16 mouse cellular contexts compared by ENCODE assay signal in genomic region chr7:119363552-119364267, GRCm38 (mm10).
DNase-seq lines count a peak whose midpoint lies in the region; ATAC-seq lines count a peak whose summit lies in the region.
"Had no signal": no experiment of that assay in that cellular context is flagged by ENCODE, and none has a peak within 500 bp of the region (broad histone marks: within the 10 kb centered on the region; RNA-seq: fewer than 3 reads in every experiment).

No protein-coding gene starts in this region.

- no peak overlapping the region for H3K4me2 ChIP-seq in forebrain, embryonic 14.5 days (ENCODE audit: low read length)
- peak overlapping the region; percentile 2; the same call in 1 of the 2 replicates for H3K4me2 ChIP-seq in neural tube, embryonic 15.5 days
- H3K4me2 ChIP-seq: heart, embryonic 12.5 days had no signal

- peak; percentile 52 for ATAC-seq in forebrain, embryonic 14.5 days
- ATAC-seq in neural tube, embryonic 15.5 days (ENCODE audit: low FRiP score) = peak; percentile 78

- H3K9me3 ChIP-seq in forebrain, embryonic 14.5 days (replicated peaks; ENCODE audit: control insufficient read depth, low read length) = no peaks in the 10 kb centered on the region
- no peaks in the 10 kb centered on the region for H3K9me3 ChIP-seq in neural tube, embryonic 15.5 days (replicated peaks)
- H3K9me3 ChIP-seq: heart, embryonic 12.5 days had no signal

- peak; percentile 3 for DNase-seq in layer of hippocampus, adult 11-12 months (ENCODE audit: low spot score)
- DNase-seq in layer of hippocampus, postnatal 36 days = no peak
- DNase-seq in forebrain, embryonic 14.5 days (ENCODE audit: low spot score) = peak; percentile 73
- DNase-seq in mesoderm, embryonic 11.5 days (ENCODE audit: low read depth, low spot score) = peak; percentile 22
- no peak for DNase-seq in thymus, postnatal 25 days
- DNase-seq in adrenal gland, postnatal 10 days = no peak
- DNase-seq in heart, postnatal 4 days = no peak
- DNase-seq: cerebellum, adult 9-11 months; gastrocnemius, postnatal 10 days; kidney, postnatal 10 days; lung, adult 18-20 months had no signal

- no peak overlapping the region for H3K4me3 ChIP-seq in forebrain, embryonic 14.5 days (ENCODE audit: low read depth, low read length)
- no peak overlapping the region for H3K4me3 ChIP-seq in neural tube, embryonic 15.5 days (replicated peaks)
- H3K4me3 ChIP-seq: erythroblast, embryonic 14.5 days; heart, embryonic 12.5 days; megakaryocyte, embryonic 14.5 days had no signal

- H3K36me3 ChIP-seq in forebrain, embryonic 14.5 days (ENCODE audit: control insufficient read depth, insufficient read depth, low read length) = no peaks in the 10 kb centered on the region
- no peaks in the 10 kb centered on the region for H3K36me3 ChIP-seq in neural tube, embryonic 15.5 days
- H3K36me3 ChIP-seq: G1E; heart, embryonic 12.5 days had no signal

- H3K27me3 ChIP-seq in forebrain, embryonic 14.5 days (replicated peaks; ENCODE audit: control insufficient read depth, insufficient read depth, low read length) = no peaks in the 10 kb centered on the region
- H3K27me3 ChIP-seq in neural tube, embryonic 15.5 days (replicated peaks) = no peaks in the 10 kb centered on the region
- H3K27me3 ChIP-seq: heart, embryonic 12.5 days; megakaryocyte, embryonic 14.5 days had no signal

- 14% methylated on average over 5 of the region's 5 CpGs for WGBS in forebrain, embryonic 14.5 days
- WGBS in neural tube, embryonic 15.5 days = 35% methylated on average over 5 of the region's 5 CpGs

- peaks cover 14% of the 10 kb centered on the region for H3K4me1 ChIP-seq in forebrain, embryonic 14.5 days (ENCODE audit: control insufficient read depth, insufficient read depth, low read length)
- peaks cover 24% of the 10 kb centered on the region for H3K4me1 ChIP-seq in neural tube, embryonic 15.5 days
- H3K4me1 ChIP-seq: heart, embryonic 12.5 days; megakaryocyte, embryonic 14.5 days had no signal

- H3K27ac ChIP-seq in forebrain, embryonic 14.5 days (ENCODE audit: low read depth, low read length) = 0 out of 2 replicates have a peak overlapping the region, but pooled peaks have one; percentile 21
- H3K27ac ChIP-seq in neural tube, embryonic 15.5 days (replicated peaks) = 0 out of 2 replicates have a peak overlapping the region, but pooled peaks have one; percentile 23

- H3K9ac ChIP-seq in forebrain, embryonic 14.5 days (ENCODE audit: low read length) = no peak overlapping the region
- no peak overlapping the region for H3K9ac ChIP-seq in neural tube, embryonic 15.5 days (replicated peaks)
- H3K9ac ChIP-seq: heart, embryonic 12.5 days had no signal

Comparison
In these comparisons a context has a peak if more than half of its experiments do, and no peak if none do; other contexts are left out.
1. DNase-seq: peak in layer of hippocampus, adult 11-12 months (single experiment), forebrain, embryonic 14.5 days (single experiment) and mesoderm, embryonic 11.5 days (single experiment); none in layer of hippocampus, postnatal 36 days (0 of 2), thymus, postnatal 25 days (single experiment), adrenal gland, postnatal 10 days (single experiment) and heart, postnatal 4 days (single experiment).